Mouse (Mus musculus): ENCODE results near the gene Gramd2. TPM values are rescaled to one million over a fixed set of nuclear protein-coding genes. Genes with fewer than 3 reads are reported as not detected.

Gene Gramd2
- polyA plus RNA-seq, 1 experiment = 4.5 TPM

GRCm38 (mm10) chr9:59691635-59692094, 11.7 kb downstream of the Gramd2 start:
- H3K4me1 ChIP-seq (ENCODE audit: control insufficient read depth, insufficient read depth, low read length) = peaks cover 11% of the 10 kb centered on the region
- H3K9me3 ChIP-seq (replicated peaks; ENCODE audit: control insufficient read depth, insufficient read depth, low read length, poor library complexity, severe bottlenecking) = no peaks in the 10 kb centered on the region
- peak overlapping the region; percentile 38 for H3K4me3 ChIP-seq (ENCODE audit: low read depth, low read length)
- no peak for TF ChIP-seq POLR2A (IDR thresholded peaks at IDR 0.05; ENCODE audit: insufficient read depth, low read length)
- no peak for TF ChIP-seq EP300 (IDR thresholded peaks at IDR 0.05; ENCODE audit: insufficient read depth, low read depth, low read length)
- TF ChIP-seq CTCF (IDR thresholded peaks at IDR 0.05; ENCODE audit: low read depth, low read length) = no peak
- no peaks in the 10 kb centered on the region for H3K36me3 ChIP-seq (ENCODE audit: control insufficient read depth, insufficient read depth, low read length, poor library complexity, severe bottlenecking)
- H3K27ac ChIP-seq (ENCODE audit: insufficient read depth, low read length) = no peak overlapping the region
- no peaks in the 10 kb centered on the region for H3K27me3 ChIP-seq (ENCODE audit: control insufficient read depth, insufficient read depth, low read length, poor library complexity, severe bottlenecking)
- peak overlapping the region; percentile 57; the same call in 1 of the 2 replicates for H3K9ac ChIP-seq (ENCODE audit: low read depth, poor library complexity, severe bottlenecking)

GRCm38 (mm10) chr9:59692145-59692544, 12.2 kb downstream of the Gramd2 start:
- Histone ChIP-seq H3K27ac (ENCODE audit: insufficient read depth, low read length) (no peak overlapping the region), H3K36me3 (ENCODE audit: control insufficient read depth, insufficient read depth, low read length, poor library complexity, severe bottlenecking) (no peaks in the 10 kb centered on the region), H3K4me1 (ENCODE audit: control insufficient read depth, insufficient read depth, low read length) (peaks cover 11% of the 10 kb centered on the region), H3K27me3 (ENCODE audit: control insufficient read depth, insufficient read depth, low read length, poor library complexity, severe bottlenecking) (no peaks in the 10 kb centered on the region), H3K9me3 (replicated peaks; ENCODE audit: control insufficient read depth, insufficient read depth, low read length, poor library complexity, severe bottlenecking) (no peaks in the 10 kb centered on the region), H3K9ac (ENCODE audit: low read depth, poor library complexity, severe bottlenecking) (peak overlapping the region; percentile 57; the same call in 1 of the 2 replicates), H3K4me3 (ENCODE audit: low read depth, low read length) (peak overlapping the region; percentile 38)
- no peak for TF ChIP-seq POLR2A (IDR thresholded peaks at IDR 0.05; ENCODE audit: insufficient read depth, low read length)

- Histone ChIP-seq H3K4me1 (ENCODE audit: control insufficient read depth, insufficient read depth, low read length) (peaks cover 8% of the 10 kb centered on the region), H3K4me3 (ENCODE audit: low read depth, low read length) (no peak overlapping the region), H3K9me3 (replicated peaks; ENCODE audit: control insufficient read depth, insufficient read depth, low read length, poor library complexity, severe bottlenecking) (no peaks in the 10 kb centered on the region), H3K36me3 (ENCODE audit: control insufficient read depth, insufficient read depth, low read length, poor library complexity, severe bottlenecking) (no peaks in the 10 kb centered on the region), H3K27ac (ENCODE audit: insufficient read depth, low read length) (no peak overlapping the region), H3K9ac (ENCODE audit: low read depth, poor library complexity, severe bottlenecking) (no peak overlapping the region), H3K27me3 (ENCODE audit: control insufficient read depth, insufficient read depth, low read length, poor library complexity, severe bottlenecking) (no peaks in the 10 kb centered on the region)
- no peak for TF ChIP-seq EP300 (IDR thresholded peaks at IDR 0.05; ENCODE audit: insufficient read depth, low read depth, low read length)
- no peak for TF ChIP-seq CTCF (IDR thresholded peaks at IDR 0.05; ENCODE audit: low read depth, low read length)
- no peak for TF ChIP-seq POLR2A (IDR thresholded peaks at IDR 0.05; ENCODE audit: insufficient read depth, low read length)
Measured at GRCm38 (mm10) chr9:59694571-59695450, 14.9 kb downstream of the Gramd2 start.

- H3K4me1 ChIP-seq (ENCODE audit: control insufficient read depth, insufficient read depth, low read length) = peaks cover 8% of the 10 kb centered on the region
- no peaks in the 10 kb centered on the region for H3K9me3 ChIP-seq (replicated peaks; ENCODE audit: control insufficient read depth, insufficient read depth, low read length, poor library complexity, severe bottlenecking)
- H3K27ac ChIP-seq (ENCODE audit: insufficient read depth, low read length) = no peak overlapping the region
- H3K9ac ChIP-seq (ENCODE audit: low read depth, poor library complexity, severe bottlenecking) = no peak overlapping the region
- no peak overlapping the region for H3K4me3 ChIP-seq (ENCODE audit: low read depth, low read length)
- no peaks in the 10 kb centered on the region for H3K36me3 ChIP-seq (ENCODE audit: control insufficient read depth, insufficient read depth, low read length, poor library complexity, severe bottlenecking)
- TF ChIP-seq CTCF (IDR thresholded peaks at IDR 0.05; ENCODE audit: low read depth, low read length) = no peak
- no peak for TF ChIP-seq POLR2A (IDR thresholded peaks at IDR 0.05; ENCODE audit: insufficient read depth, low read length)
- no peak for TF ChIP-seq EP300 (IDR thresholded peaks at IDR 0.05; ENCODE audit: insufficient read depth, low read depth, low read length)
- no peaks in the 10 kb centered on the region for H3K27me3 ChIP-seq (ENCODE audit: control insufficient read depth, insufficient read depth, low read length, poor library complexity, severe bottlenecking)
Measured at GRCm38 (mm10) chr9:59695451-59695813, 15.5 kb downstream of the Gramd2 start.

- no peak overlapping the region for H3K27ac ChIP-seq (ENCODE audit: insufficient read depth, low read length)
Measured at GRCm38 (mm10) chr9:59696381-59696780, 16.4 kb downstream of the Gramd2 start.

GRCm38 (mm10) chr9:59701094-59701493, 21.1 kb downstream of the Gramd2 start:
- Histone ChIP-seq H3K9me3 (replicated peaks; ENCODE audit: control insufficient read depth, insufficient read depth, low read length, poor library complexity, severe bottlenecking) (no peaks in the 10 kb centered on the region), H3K36me3 (ENCODE audit: control insufficient read depth, insufficient read depth, low read length, poor library complexity, severe bottlenecking) (no peaks in the 10 kb centered on the region), H3K4me3 (ENCODE audit: low read depth, low read length) (no peak overlapping the region), H3K4me1 (ENCODE audit: control insufficient read depth, insufficient read depth, low read length) (no peaks in the 10 kb centered on the region), H3K27me3 (ENCODE audit: control insufficient read depth, insufficient read depth, low read length, poor library complexity, severe bottlenecking) (no peaks in the 10 kb centered on the region), H3K9ac (ENCODE audit: low read depth, poor library complexity, severe bottlenecking) (no peak overlapping the region), H3K27ac (ENCODE audit: insufficient read depth, low read length) (no peak overlapping the region)
- TF ChIP-seq CTCF (IDR thresholded peaks at IDR 0.05; ENCODE audit: low read depth, low read length) (no peak), EP300 (IDR thresholded peaks at IDR 0.05; ENCODE audit: insufficient read depth, low read depth, low read length) (no peak), POLR2A (IDR thresholded peaks at IDR 0.05; ENCODE audit: insufficient read depth, low read length) (no peak)

More at GRCm38 (mm10) chr9:59696381-59696780, 16.4 kb downstream of the Gramd2 start:
- Histone ChIP-seq H3K4me1 (ENCODE audit: control insufficient read depth, insufficient read depth, low read length) (peaks cover 5% of the 10 kb centered on the region), H3K9me3 (replicated peaks; ENCODE audit: control insufficient read depth, insufficient read depth, low read length, poor library complexity, severe bottlenecking) (no peaks in the 10 kb centered on the region), H3K27me3 (ENCODE audit: control insufficient read depth, insufficient read depth, low read length, poor library complexity, severe bottlenecking) (no peaks in the 10 kb centered on the region), H3K4me3 (ENCODE audit: low read depth, low read length) (no peak overlapping the region), H3K36me3 (ENCODE audit: control insufficient read depth, insufficient read depth, low read length, poor library complexity, severe bottlenecking) (no peaks in the 10 kb centered on the region), H3K9ac (ENCODE audit: low read depth, poor library complexity, severe bottlenecking) (no peak overlapping the region)
- no peak for TF ChIP-seq CTCF (IDR thresholded peaks at IDR 0.05; ENCODE audit: low read depth, low read length)
- no peak for TF ChIP-seq POLR2A (IDR thresholded peaks at IDR 0.05; ENCODE audit: insufficient read depth, low read length)
- TF ChIP-seq EP300 (IDR thresholded peaks at IDR 0.05; ENCODE audit: insufficient read depth, low read depth, low read length) = no peak
